Mouse (Mus musculus) yolk sac, embryonic 10.5 days (tissue): ENCODE data around the gene Hs3st5.
"Not testable (repeated sequence)": the region's sequence is repeated elsewhere in the genome, so short reads cannot be mapped to it uniquely, and the experiment has no call there.

ENCODE experiments used
- DNase-seq: peaks from one replicate; pipeline ENCODE4 v3.0.0-alpha.2; 2017; ENCODE audit warnings: low spot score

The Hs3st5 gene

DNA sequence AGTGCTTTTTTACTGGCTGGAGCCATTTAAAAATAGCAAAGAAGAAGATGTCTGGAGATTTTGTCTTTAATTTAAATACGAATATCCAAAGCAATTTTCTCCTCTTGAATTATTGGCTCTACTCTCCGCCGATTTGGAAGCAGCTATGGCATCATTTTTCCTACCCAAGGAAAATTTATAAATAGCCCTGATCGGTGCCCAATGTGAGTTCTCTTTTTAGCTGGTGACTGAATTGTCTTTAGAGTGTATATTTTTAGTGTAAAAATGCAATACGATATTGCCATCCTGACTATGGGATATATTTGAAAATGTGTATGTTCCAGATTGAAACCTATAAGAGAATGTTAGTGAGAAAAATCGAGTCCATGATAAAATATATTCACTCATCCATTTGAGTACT, 51.1 kb downstream of the Hs3st5 start:
- DNase-seq: no peak

DNA sequence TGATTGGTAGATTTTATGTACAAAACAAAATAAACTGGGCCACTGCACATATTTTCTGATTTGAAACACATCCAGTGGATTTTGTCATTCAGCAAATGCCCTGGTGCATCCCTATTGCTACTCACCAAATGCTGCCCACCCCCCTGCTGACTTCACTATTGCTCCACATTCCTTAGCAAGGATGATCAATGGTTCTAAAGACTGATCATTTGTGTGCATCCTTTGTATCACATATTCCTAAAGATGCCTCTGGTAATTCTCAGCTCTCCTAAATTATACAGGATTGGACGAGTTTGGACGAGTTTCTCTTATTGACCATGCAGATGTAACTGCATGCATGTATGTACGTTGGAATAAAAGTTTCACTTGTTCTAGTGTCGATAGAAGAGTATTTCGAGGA, 52.1 kb downstream of the Hs3st5 start:
- DNase-seq: no peak

GRCm38 (mm10) chr10:36567258-36567657, 60.6 kb downstream of the Hs3st5 start:
- DNase-seq: no peak

DNA sequence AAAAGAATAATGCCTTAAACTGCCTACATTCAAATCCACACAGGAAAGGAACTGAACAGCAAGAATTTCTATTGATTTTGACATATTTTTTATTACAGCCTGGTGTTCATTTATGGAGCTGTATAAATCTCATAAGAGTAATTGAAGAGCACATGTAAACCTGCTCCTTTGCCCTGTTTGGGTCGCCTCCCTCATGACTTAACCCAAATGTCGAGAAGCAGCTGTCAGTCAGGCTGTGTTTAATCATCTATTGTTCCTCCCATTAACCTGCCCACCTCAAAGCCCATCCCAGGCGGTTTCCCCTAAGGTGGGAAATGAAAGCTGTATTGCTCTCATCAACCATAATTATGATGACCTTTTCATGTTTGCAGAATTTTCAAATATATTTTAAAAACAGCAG, 65.9 kb downstream of the Hs3st5 start:
- DNase-seq: no peak

DNA sequence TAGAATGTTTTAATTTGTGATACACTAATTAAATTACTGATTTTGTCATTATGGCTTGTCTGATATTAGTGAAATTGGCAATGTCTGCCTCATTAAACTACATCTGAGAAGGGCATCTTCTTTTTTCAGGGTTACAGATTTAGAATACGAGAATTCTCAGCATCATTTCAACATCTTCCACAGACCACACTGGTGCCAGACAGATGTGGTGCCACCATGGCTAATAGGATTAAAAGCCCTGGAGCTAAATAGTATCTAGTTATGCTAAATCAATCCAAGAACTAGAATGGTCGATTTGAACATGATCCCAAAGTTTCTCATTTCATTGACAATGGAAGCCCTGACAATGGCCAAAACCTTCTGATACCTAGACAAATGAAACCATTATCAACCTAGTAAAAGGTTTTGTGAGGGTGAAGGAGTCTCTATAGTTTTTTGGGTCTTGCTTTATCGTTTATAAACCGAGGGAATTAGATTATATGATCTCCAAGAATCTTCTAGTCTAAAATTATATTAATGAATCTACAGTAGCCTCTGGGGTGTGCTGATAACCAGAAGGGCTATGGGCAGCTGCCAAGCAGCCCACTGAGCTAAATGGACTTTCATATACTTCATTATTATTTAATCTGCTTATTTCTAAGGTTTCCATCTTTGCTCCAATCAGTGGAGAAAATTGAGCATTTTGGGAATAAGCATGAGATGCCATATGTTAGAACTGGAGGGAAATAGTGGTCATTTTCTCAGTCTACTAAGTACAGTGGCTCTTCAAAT, 71.9 kb downstream of the Hs3st5 start:
- DNase-seq: no peak

GRCm38 (mm10) chr10:36610400-36610799, 103.8 kb downstream of the Hs3st5 start:
- no peak for DNase-seq

DNA sequence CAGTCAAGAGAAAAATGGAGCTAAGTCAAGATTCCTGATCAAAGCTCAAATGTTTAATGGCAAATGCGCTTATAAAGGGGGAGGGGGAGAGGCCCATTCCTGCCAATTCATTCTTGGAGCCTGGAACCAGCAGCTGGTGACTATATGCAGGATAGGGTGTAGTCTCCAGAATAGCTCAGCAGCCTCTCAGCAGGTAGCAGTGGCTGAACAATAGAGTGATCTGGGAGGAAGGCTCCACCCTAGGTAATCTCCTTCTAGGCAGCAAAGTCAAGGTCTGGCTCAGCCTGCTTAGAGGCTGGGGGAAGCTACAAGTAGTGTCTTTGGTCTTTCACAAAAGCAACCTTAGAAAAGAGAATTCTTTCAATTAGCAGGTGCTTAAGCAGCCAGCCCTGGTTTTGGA, 104.8 kb downstream of the Hs3st5 start:
- DNase-seq: not testable (repeated sequence)

DNA sequence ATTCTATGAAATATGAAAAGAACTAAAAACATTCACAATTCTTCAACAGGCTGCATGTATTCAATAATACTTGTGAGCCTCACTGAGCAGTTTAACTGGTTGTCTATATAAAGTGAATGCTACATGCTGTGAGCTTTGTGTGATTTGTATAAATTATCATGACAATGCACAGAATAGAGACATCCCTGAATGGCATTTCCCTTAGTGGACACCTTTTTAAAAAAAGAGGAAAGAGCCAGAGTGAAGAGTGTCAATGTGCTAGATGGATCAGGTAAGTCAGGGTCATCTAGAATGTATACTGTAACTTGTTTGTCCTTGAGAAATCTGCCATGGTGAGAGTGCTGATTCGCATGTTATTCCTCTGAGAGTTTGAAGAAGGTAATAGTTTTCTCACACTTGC, 116.4 kb downstream of the Hs3st5 start:
- DNase-seq: no peak

GRCm38 (mm10) chr10:36627952-36628351, 121.3 kb downstream of the Hs3st5 start:
- no peak for DNase-seq

GRCm38 (mm10) chr10:36631746-36632145, 125.1 kb downstream of the Hs3st5 start:
- DNase-seq: no peak

DNA sequence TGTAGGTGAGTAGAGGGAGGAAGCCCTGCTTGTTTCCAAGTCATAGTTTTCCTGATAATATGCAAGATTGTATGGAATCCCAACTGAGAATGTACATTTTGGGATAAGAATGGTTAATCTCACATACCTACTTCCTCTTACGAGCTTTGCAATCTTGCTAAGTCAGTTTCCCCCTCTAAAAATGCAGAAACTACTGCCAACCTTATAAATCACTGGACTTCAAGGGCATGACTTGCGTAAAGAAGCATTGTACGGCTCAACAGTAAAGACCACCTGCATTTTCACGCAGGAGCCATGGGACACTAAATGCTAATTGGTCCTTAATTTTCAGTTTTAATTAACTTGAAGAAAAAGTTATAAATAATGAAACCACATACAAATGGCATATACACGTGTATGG, 144.0 kb downstream of the Hs3st5 start:
- no peak for DNase-seq

GRCm38 (mm10) chr10:36713974-36714373, 207.4 kb downstream of the Hs3st5 start:
- DNase-seq: no peak

DNA sequence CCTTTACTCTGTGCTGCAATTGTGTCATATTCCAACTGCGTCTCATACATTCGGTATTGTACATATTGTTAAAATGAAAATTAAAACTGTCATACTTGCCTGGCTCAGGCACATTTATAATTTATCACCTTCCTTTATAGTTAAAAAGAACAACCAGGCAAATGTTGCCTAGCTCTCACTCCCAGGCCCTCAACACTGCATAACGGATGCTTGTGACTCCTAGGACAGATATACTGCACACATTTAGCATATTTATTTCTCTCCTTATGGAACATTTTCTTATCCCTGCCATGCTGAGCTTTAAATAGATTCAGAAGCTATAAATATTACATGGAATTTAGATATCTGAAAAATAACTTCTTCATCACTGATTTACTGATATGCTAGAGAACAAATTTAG, 219.6 kb downstream of the Hs3st5 start:
- no peak for DNase-seq

DNA sequence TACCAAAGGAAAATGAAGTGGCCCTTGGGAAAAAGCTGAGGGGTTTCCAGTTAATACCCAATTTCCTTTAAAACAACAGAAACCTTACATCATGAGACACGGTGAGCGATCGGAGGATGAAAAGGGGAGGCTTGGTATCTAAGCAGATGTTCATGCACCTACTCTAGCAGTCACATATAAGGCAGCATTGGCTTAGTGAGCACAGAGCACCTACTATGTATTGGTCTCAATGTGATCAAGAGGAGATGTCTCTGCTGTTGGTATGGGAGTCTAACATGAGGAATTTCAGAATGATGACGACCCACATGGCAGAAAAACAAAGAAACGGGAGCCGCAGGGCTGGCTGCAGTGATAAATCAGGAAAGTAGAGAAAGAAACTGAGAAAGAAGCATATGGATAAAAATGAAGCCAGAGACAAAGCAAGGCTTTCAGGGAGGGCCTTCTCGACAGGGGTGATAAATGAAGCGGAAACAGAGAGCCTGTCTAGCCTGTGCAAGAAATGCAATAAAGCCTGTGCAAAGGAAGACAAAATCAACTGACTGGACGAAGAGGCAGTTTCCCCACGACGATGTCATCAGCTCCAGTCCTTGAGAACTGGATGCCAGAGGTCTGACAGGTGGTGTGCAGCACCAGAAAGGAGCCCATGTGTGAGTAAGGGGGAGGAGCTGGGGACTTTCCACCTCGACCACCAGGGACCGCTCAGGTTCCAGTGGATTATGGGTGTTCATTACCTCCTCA, 222.9 kb downstream of the Hs3st5 start:
- DNase-seq: no peak

DNA sequence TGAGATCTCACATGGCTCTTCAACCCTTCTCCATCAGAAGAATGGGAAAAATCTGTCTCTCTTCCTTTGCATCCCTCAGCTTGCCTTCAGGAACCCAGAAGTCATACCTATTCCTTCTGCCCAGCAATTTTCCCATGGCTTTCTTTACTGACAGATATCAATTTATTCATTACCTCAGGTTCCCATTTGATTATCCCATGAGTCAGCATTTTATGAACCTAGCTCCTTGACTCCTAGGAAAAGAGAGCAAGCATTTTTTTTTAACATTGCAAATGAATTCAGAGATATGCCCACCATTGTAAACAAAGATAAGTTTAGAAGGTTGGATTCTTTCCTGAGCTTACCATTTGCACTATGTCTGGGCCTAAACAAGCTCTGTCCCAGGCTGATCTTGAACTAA, 232.8 kb downstream of the Hs3st5 start:
- DNase-seq: no peak

DNA sequence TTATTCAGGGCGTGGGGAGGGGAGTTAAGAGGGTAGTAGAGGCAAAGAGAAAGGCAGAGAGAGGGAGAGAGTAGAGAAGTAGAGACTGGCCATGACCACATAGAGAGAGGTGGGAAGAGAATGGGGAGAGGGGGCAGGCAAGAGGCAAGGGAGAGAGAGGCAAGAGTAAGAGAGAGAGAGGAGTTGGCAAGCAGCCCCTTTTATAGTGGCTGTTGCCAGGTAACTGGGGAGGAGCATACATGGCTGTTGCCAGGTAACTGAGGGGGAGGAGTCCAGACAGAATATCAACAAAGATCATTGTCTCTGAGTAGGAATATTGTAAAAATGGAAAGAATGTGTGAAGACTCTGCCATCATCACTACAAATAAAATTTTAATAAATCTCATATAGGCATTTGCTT, 243.4 kb downstream of the Hs3st5 start:
- DNase-seq: no peak

DNA sequence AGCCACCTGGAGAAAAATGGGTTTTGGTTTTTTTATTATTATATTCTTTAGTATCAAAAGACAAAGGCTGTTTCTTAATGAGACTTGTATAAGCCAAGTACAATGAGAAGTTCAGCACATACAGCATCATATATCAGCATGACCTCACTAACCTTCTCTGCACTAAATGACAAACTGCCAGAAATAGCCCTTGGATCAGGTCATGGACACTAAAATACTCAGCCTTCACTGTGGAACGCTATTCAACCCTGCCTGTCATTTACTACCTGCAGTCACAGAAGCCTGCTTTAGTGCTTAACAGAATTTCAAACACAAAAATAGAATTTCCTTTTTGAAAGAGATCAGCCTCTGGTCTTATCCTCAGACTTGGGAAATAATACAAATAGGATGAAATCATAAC, 247.9 kb downstream of the Hs3st5 start:
- DNase-seq: no peak

DNA sequence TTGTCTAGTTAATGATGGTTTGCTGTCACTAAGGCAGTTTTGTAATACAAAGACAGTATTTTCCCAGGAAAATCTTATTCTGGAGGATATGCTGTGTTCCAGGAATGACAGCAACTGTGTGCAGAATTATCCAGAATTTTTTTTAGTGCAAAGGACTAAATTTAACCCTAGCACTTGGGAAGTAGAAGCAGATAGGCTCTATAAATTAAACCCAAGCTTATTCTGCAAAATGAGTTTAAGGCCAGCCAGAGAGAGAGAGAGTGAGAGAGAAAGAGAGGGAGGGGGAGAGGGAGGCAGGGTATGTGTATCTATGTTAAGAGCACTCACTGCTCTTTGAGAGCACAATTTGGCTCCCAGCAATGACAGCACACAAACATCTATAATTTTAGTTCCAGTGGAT, 267.0 kb downstream of the Hs3st5 start:
- DNase-seq: no peak

DNA sequence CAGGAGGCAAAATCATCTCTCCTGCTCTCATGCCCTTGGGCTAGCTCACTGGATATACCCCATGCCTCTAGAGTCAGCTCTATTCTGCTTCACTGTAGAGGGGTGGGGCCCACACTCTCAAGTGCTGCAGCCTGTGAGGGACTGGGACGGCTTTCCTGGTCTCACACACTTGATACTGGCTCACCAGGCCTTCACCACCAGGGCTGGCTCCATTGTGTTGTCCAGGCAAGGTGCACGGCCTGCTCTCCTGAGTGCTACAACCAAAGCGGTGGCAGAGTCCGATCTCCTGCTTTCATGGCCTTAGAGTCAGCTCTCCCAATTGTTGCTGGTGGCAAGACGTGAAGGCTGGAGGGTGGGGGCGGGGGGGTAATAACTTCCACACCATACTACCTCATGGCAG, 268.3 kb downstream of the Hs3st5 start:
- no peak for DNase-seq

DNA sequence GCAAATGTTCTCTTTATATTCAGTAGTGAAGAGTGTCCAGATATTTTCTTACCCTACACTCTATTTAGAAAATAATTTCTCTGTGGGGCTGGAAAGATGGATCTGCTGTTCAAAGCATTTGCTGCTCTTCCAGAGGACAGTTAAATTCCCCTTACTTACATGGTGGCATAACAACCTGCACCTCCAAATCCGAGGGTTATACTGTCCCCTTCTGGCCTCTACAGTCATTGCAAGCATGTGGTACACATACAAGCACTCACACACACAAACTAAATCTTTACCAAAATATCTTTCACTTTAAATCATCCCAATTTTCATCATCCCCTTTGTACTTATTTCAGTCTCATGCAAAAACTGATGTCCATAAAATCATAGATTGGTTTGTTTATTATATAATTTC, 275.0 kb downstream of the Hs3st5 start:
- no peak for DNase-seq

- DNase-seq: no peak
These were observed 280.4 kb downstream of the Hs3st5 start for GRCm38 (mm10) chr10:36786970-36787369.

- DNase-seq: peak; percentile 1
These were observed 285.2 kb downstream of the Hs3st5 start for GRCm38 (mm10) chr10:36791771-36792170.

GRCm38 (mm10) chr10:36795311-36795710, 288.7 kb downstream of the Hs3st5 start:
- DNase-seq: no peak
